Mouse (Mus musculus) heart, postnatal 0 days (tissue): ENCODE measurements around the gene Lix1l. TPM values are rescaled to one million over a fixed set of nuclear protein-coding genes. Genes with fewer than 3 reads are reported as not detected.
A peak's percentile ranks its signal among the peaks of the same experiment; 100 is the strongest.

Source experiments
- ATAC-seq: fragments of 200-750 bp; cut with Nextera tagmentation; 2 replicates; pipeline ENCODE4 v1.8.0; 2017; ENCODE audit warnings: low read depth, moderate number of reproducible peaks, moderate library complexity; ENCODE audit not compliant: insufficient read depth
- DNase-seq: peaks from one replicate; pipeline ENCODE4 v3.0.0-alpha.2; 2016; ENCODE audit warnings: low spot score
- H3K27ac ChIP-seq: fragments of 300-500 bp; sonication (generic); 2 replicates; pipeline ENCODE4 v1.5.1; 2014; ENCODE audit warnings: low read depth, mild to moderate bottlenecking
- H3K27me3 ChIP-seq: fragments of 300-500 bp; sonication (generic); 2 replicates; pipeline ENCODE4 v1.6.1; 2014; ENCODE audit warnings: low read length, mixed read lengths; ENCODE audit not compliant: control insufficient read depth, insufficient read depth
- H3K36me3 ChIP-seq: fragments of 300-500 bp; sonication (generic); replicated peaks from 2 replicates; pipeline ENCODE4 v1.6.1; 2014; ENCODE audit warnings: low read length, mixed read lengths; ENCODE audit not compliant: control insufficient read depth, insufficient read depth
- H3K4me1 ChIP-seq: fragments of 300-500 bp; sonication (generic); 2 replicates; pipeline ENCODE4 v1.6.1; 2014; ENCODE audit warnings: antibody characterized with exemption; ENCODE audit not compliant: control insufficient read depth, insufficient read depth
- H3K4me2 ChIP-seq: fragments of 300-500 bp; sonication (generic); 2 replicates; pipeline ENCODE4 v1.6.1; 2014; ENCODE audit warnings: low read depth, mild to moderate bottlenecking, low read length, moderate library complexity
- H3K4me3 ChIP-seq: fragments of 300-500 bp; sonication (generic); 2 replicates; pipeline ENCODE4 v1.5.1; 2014; ENCODE audit warnings: low read depth, low read length
- H3K9ac ChIP-seq: fragments of 300-500 bp; sonication (generic); replicated peaks from 2 replicates; pipeline ENCODE4 v1.6.1; 2014; ENCODE audit warnings: low read depth, low read length, mixed read lengths
- H3K9me3 ChIP-seq: fragments of 300-500 bp; sonication (generic); replicated peaks from 2 replicates; pipeline ENCODE4 v1.6.1; 2016; ENCODE audit warnings: low read length; ENCODE audit not compliant: control insufficient read depth
- CTCF ChIP-seq: IDR thresholded peaks from 2 replicates; pipeline ENCODE4 v1.5.1; 2016; ENCODE audit warnings: antibody characterized with exemption, control low read depth, low read depth
- EP300 ChIP-seq: IDR thresholded peaks from 2 replicates; pipeline ENCODE4 v1.6.1; 2016; ENCODE audit warnings: antibody characterized with exemption, low read depth
- WGBS: fragments of 180-500 bp; shearing (Covaris S2); extraction: QIAGEN DNeasy Blood & Tissue Kit; methylation state at CpG from one replicate; pipeline ENCODE4 v1.1.7; 2014; 5-methylcytosine and 5-hydroxymethylcytosine counted together
- polyA plus RNA-seq: library from polyadenylated mRNA; unstranded; fragments of >200 nt; fragmentation: Nextera tagmentation; extraction: Ambion mirVana; gene quantifications from 2 replicates; pipeline ENCODE4 v1.2.1, GENCODE M21; 2015
- total RNA-seq: library from RNA; depleted of rRNA; stranded (reverse); fragments of >200 nt; gene quantifications from 2 replicates; pipeline ENCODE4 v1.2.3, GENCODE M21; 2014; ENCODE audit warnings: low replicate concordance

Lix1l gene
- total and polyA plus RNA-seq, 2 experiments from 2014 or later, result 3.6 to 50.6 TPM

GRCm38 (mm10) chr3:96666916-96667315 lies 66.0 kb downstream of the Lix1l start:
- no peaks in the 10 kb centered on the region for H3K36me3 ChIP-seq
- H3K9me3 ChIP-seq, result no peaks in the 10 kb centered on the region
- H3K4me1 ChIP-seq, result no peaks in the 10 kb centered on the region
- H3K4me3 ChIP-seq, result no peak overlapping the region
- no peak overlapping the region for H3K27ac ChIP-seq
- H3K27me3 ChIP-seq, result 0 out of 2 replicates have a peak, but pooled peaks cover 4% of the 10 kb centered on the region
- TF ChIP-seq EP300, result no peak
- TF ChIP-seq CTCF, result no peak
- no peak overlapping the region for H3K4me2 ChIP-seq
- DNase-seq, result no peak
- no peak for ATAC-seq
- H3K9ac ChIP-seq, result no peak overlapping the region
- WGBS, result 84% methylated on average over 5 of the region's 5 CpGs

GRCm38 (mm10) chr3:96667316-96667715 lies 66.4 kb downstream of the Lix1l start:
- no peak overlapping the region for H3K9ac ChIP-seq
- no peaks in the 10 kb centered on the region for H3K9me3 ChIP-seq
- TF ChIP-seq EP300 (no peak), CTCF (peak; percentile 42)
- no peak for DNase-seq
- ATAC-seq, result no peak
- H3K36me3 ChIP-seq, result no peaks in the 10 kb centered on the region
- WGBS, result 18% methylated on average over 1 of the region's 1 CpGs
- H3K4me3 ChIP-seq, result no peak overlapping the region
- no peaks in the 10 kb centered on the region for H3K4me1 ChIP-seq
- H3K27ac ChIP-seq, result no peak overlapping the region
- H3K27me3 ChIP-seq, result 0 out of 2 replicates have a peak, but pooled peaks cover 8% of the 10 kb centered on the region
- H3K4me2 ChIP-seq, result no peak overlapping the region

GRCm38 (mm10) chr3:96668424-96669067 lies 67.6 kb downstream of the Lix1l start:
- Histone ChIP-seq H3K27me3 (0 out of 2 replicates have a peak, but pooled peaks cover 8% of the 10 kb centered on the region), H3K4me3 (no peak overlapping the region), H3K36me3 (no peaks in the 10 kb centered on the region), H3K9ac (no peak overlapping the region), H3K4me2 (no peak overlapping the region), H3K27ac (no peak overlapping the region), H3K4me1 (no peaks in the 10 kb centered on the region), H3K9me3 (no peaks in the 10 kb centered on the region)
- no peak for ATAC-seq
- no peak for DNase-seq
- WGBS, result 91% methylated on average over 5 of the region's 5 CpGs
- TF ChIP-seq CTCF (no peak), EP300 (no peak)

- no peak within 1 kb of the TSS for H3K27ac ChIP-seq
- peak within 1 kb of the TSS; percentile 51 for H3K4me3 ChIP-seq
- H3K9me3 ChIP-seq, result no peaks in the 10 kb centered on the region
- TF ChIP-seq CTCF, result peak; percentile 29
- TF ChIP-seq EP300, result no peak
- peak within 1 kb of the TSS; percentile 76 for H3K4me2 ChIP-seq
- 0 out of 2 replicates have a peak, but pooled peaks cover 8% of the 10 kb centered on the region for H3K27me3 ChIP-seq
- 6% methylated on average over 35 of the region's 35 CpGs for WGBS
- H3K4me1 ChIP-seq, result no peaks in the 10 kb centered on the region
- 0 out of 2 replicates have a peak within 1 kb of the TSS, but pooled peaks have one; percentile 12 for H3K9ac ChIP-seq
- H3K36me3 ChIP-seq, result no peaks in the 10 kb centered on the region
- ATAC-seq, result peak; percentile 97
- DNase-seq, result peak; percentile 86
Measured at GRCm38 (mm10) chr3:96669727-96670468, 68.9 kb downstream of the Lix1l start, which contains the start of gene Ankrd35. Gene Ankrd35, plus strand, starts transcription at chr3:96670131.

- DNase-seq, result no peak
- H3K9ac ChIP-seq, result no peak overlapping the region
- WGBS, result 92% methylated on average over 5 of the region's 5 CpGs
- no peak for TF ChIP-seq CTCF
- no peak for ATAC-seq
- 0 out of 2 replicates have a peak, but pooled peaks cover 8% of the 10 kb centered on the region for H3K27me3 ChIP-seq
- H3K4me1 ChIP-seq, result no peaks in the 10 kb centered on the region
- no peak overlapping the region for H3K4me3 ChIP-seq
- H3K27ac ChIP-seq, result no peak overlapping the region
- no peaks in the 10 kb centered on the region for H3K36me3 ChIP-seq
- no peaks in the 10 kb centered on the region for H3K9me3 ChIP-seq
- no peak overlapping the region for H3K4me2 ChIP-seq
Measured at GRCm38 (mm10) chr3:96671519-96671918, 70.6 kb downstream of the Lix1l start.
